Mouse (Mus musculus): ENCODE data around the gene Git1.

DNA sequence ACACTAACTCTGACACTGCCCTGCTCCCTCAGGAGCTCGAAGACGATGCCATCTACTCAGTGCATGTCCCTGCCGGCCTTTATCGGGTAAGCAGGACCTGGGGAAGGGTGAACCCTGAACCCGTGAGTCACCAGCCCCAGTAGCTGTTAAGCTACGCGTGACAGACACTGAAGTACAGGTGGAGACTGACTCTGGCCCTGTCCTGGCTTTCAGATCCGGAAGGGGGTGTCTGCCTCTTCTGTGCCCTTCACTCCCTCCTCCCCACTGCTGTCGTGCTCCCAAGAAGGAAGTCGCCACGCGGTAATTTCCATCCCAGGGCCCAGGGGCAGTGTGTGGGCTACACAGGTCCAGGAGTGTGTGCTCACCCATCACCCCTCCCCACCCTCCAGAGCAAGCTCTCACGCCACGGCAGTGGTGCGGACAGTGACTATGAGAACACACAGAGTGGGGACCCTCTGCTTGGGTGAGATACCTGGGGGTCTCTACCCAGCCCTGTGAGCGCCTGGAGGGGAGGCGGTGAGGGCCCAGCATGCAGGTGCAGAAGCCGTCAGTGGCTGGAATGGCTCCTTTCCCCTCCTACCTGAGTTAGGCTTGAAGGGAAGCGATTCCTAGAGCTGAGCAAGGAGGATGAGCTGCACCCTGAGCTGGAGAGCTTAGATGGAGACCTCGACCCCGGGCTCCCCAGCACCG lies 12.1 kb downstream of the Git1 start:
- no peak for TF ChIP-seq GATA1 (IDR thresholded peaks at IDR 0.05; ENCODE audit: borderline replicate concordance, low read length)
- TF ChIP-seq FLI1 (IDR thresholded peaks at IDR 0.05; ENCODE audit: low read length) = no peak
